Mouse (Mus musculus) kidney, adult 2 months (tissue): ENCODE measurements around the gene Mfsd5.

Source experiments
- CTCF ChIP-seq: fragments of 200-500 bp; conservative IDR thresholded peaks from 2 replicates; pipeline ENCODE4 v1.5.1; 2011; ENCODE audit warnings: low read depth, mild to moderate bottlenecking, control low read depth, low read length, moderate library complexity, mixed read lengths; ENCODE audit not compliant: insufficient read depth, insufficient read length
- POLR2A ChIP-seq: fragments of 200-500 bp; IDR thresholded peaks from one replicate; pipeline ENCODE4 v1.6.1; 2011; ENCODE audit warnings: low read depth, low read length, control low read depth

DNA sequence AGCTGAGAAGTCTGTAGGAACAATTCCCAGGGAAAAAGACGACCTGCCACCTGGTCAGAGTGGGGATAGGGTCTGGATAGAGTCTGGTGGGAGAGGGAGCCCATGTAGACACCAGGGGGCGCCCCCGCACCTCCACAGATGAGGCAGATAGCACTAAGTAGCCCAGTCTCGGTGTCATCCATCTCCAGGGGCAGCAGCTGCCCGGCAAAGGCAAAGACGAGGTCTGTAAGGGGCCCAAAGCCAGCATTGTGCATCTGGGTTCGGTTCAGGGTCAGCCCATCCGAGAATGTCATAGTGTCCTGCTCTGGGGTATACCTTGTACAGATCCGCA is 40.0 kb upstream of the Mfsd5 start:
- TF ChIP-seq CTCF (peak; percentile 82), POLR2A (no peak)
